Mouse (Mus musculus) retina, postnatal 7 days (tissue): ENCODE results near the gene Axl.
"Not testable (repeated sequence)": the region's sequence is repeated elsewhere in the genome, so short reads cannot be mapped to it uniquely, and the experiment has no call there.

Source experiments
- DNase-seq: peaks from one replicate; pipeline ENCODE4 v3.0.0-alpha.2; 2012; ENCODE audit warnings: low read depth, low spot score

Axl gene

GRCm38 (mm10) chr7:25794775-25795174 is 6.3 kb upstream of the Axl start:
- DNase-seq: no peak

GRCm38 (mm10) chr7:25793679-25794078 is 5.2 kb upstream of the Axl start:
- no peak for DNase-seq

GRCm38 (mm10) chr7:25792966-25793365 is 4.5 kb upstream of the Axl start:
- DNase-seq: not testable (repeated sequence)

GRCm38 (mm10) chr7:25790615-25791014 is 2.1 kb upstream of the Axl start:
- no peak for DNase-seq

- DNase-seq: no peak
These were observed 580 bp upstream of the Axl start for GRCm38 (mm10) chr7:25789129-25789440.

- DNase-seq: no peak
These were observed 867 bp downstream of the Axl start for GRCm38 (mm10) chr7:25787456-25788219.

GRCm38 (mm10) chr7:25786974-25787373 is 1.5 kb downstream of the Axl start:
- DNase-seq: no peak

GRCm38 (mm10) chr7:25785752-25786151 is 2.8 kb downstream of the Axl start:
- no peak for DNase-seq

- no peak for DNase-seq
These were observed 3.7 kb downstream of the Axl start for GRCm38 (mm10) chr7:25784808-25785207.

- no peak for DNase-seq
These were observed 4.8 kb downstream of the Axl start for GRCm38 (mm10) chr7:25783746-25784145.

GRCm38 (mm10) chr7:25782744-25783143 is 5.8 kb downstream of the Axl start:
- DNase-seq: no peak

GRCm38 (mm10) chr7:25781937-25782610 is 6.4 kb downstream of the Axl start:
- DNase-seq: no peak

GRCm38 (mm10) chr7:25781321-25781936 is 7.1 kb downstream of the Axl start:
- DNase-seq: no peak

GRCm38 (mm10) chr7:25780753-25781152 is 7.8 kb downstream of the Axl start:
- no peak for DNase-seq

- DNase-seq: no peak
These were observed 8.5 kb downstream of the Axl start for GRCm38 (mm10) chr7:25780021-25780420.

- DNase-seq: no peak
These were observed 20.3 kb downstream of the Axl start for GRCm38 (mm10) chr7:25768229-25768628.

GRCm38 (mm10) chr7:25766108-25766507 is 22.4 kb downstream of the Axl start:
- no peak for DNase-seq

GRCm38 (mm10) chr7:25764221-25764620 is 24.3 kb downstream of the Axl start:
- DNase-seq: no peak

GRCm38 (mm10) chr7:25763678-25764077 is 24.8 kb downstream of the Axl start:
- no peak for DNase-seq

GRCm38 (mm10) chr7:25761354-25761753 is 27.2 kb downstream of the Axl start:
- no peak for DNase-seq

GRCm38 (mm10) chr7:25756011-25756410 is 32.5 kb downstream of the Axl start:
- peak; percentile 67 for DNase-seq

GRCm38 (mm10) chr7:25755468-25755833 is 33.1 kb downstream of the Axl start:
- no peak for DNase-seq
